ENCODE assay signal across 9 mouse cellular contexts in the genomic region with DNA sequence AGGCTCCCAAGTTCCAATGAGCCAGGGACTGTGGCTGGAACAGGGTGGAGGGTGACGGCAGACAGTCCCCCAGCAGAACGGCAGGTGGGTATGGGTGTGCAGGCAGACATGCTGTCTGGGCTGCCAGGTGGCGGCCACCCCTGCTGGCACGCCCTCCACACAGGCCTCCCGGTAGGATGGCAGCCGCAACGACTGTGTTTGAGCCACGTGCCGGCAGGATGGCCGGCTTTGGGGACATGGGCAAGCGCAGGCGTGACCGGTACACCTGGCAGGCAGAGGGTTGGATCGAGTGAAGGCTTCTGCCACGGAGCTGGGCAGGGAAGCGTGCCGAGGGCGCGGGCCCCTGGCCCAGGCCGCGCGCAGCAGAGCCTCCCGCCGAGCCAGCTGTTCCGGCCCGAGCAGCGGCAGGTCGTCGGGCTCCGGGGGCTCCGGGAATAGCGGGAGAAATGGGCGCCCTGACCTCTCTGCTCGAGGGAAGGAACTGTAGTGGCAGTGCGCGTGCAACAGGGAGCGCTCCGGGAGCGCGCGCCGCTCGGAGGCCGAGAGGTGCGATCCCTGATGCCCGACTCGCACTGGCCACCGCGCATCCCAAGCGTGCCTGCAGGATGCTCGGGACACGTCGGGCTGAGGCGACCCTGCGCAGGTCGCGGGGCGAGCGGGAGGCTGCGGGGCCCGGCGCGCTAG. TPM values are rescaled to one million over a fixed set of nuclear protein-coding genes. Genes with fewer than 3 reads are reported as not detected.
DNase-seq lines count a peak whose midpoint lies in the region; ATAC-seq and TF ChIP-seq lines count a peak whose summit lies in the region.
"Had no signal": no experiment of that assay in that cellular context is flagged by ENCODE, and none has a peak within 500 bp of the region (broad histone marks: within the 10 kb centered on the region; RNA-seq: fewer than 3 reads in every experiment).

No protein-coding gene starts in this region.

- H3K4me2 ChIP-seq in forebrain, embryonic 16.5 days (ENCODE audit: low read length) = peak overlapping the region; percentile 97
- H3K4me2 ChIP-seq in liver, embryonic 13.5 days = peak overlapping the region; percentile 57
- peak overlapping the region; percentile 64 for H3K4me2 ChIP-seq in stomach, postnatal 0 days (replicated peaks; ENCODE audit: low read depth)

- peaks cover 100% of the 10 kb centered on the region for H3K27me3 ChIP-seq in heart, embryonic 10.5 days (ENCODE audit: insufficient read depth, poor library complexity, severe bottlenecking)
- H3K27me3 ChIP-seq in forebrain, embryonic 16.5 days (replicated peaks; ENCODE audit: control insufficient read depth, insufficient read depth, low read length) = peaks cover 25% of the 10 kb centered on the region
- H3K27me3 ChIP-seq in liver, embryonic 13.5 days = peaks cover 88% of the 10 kb centered on the region
- peaks cover 14% of the 10 kb centered on the region; the same call in 1 of the 2 replicates for H3K27me3 ChIP-seq in stomach, postnatal 0 days (ENCODE audit: control insufficient read depth, insufficient read depth, low read length)

- 3% methylated on average over 63 of the region's 63 CpGs for WGBS in heart, embryonic 10.5 days
- WGBS in forebrain, embryonic 16.5 days = 1% methylated on average over 63 of the region's 63 CpGs
- WGBS in liver, embryonic 13.5 days (ENCODE audit: insufficient replicate concordance) = 4% methylated on average over 63 of the region's 63 CpGs
- 4% methylated on average over 55 of the region's 63 CpGs for WGBS in stomach, postnatal 0 days

- ATAC-seq in forebrain, embryonic 16.5 days = peak; percentile 36; the same call in 1 of the 2 replicates
- no peak for ATAC-seq in liver, embryonic 13.5 days (ENCODE audit: low read depth)
- ATAC-seq in stomach, postnatal 0 days (ENCODE audit: low FRiP score, low TSS enrichment) = no peak

- peaks cover 45% of the 10 kb centered on the region for H3K4me1 ChIP-seq in heart, embryonic 10.5 days
- peaks cover 33% of the 10 kb centered on the region for H3K4me1 ChIP-seq in forebrain, embryonic 16.5 days (replicated peaks; ENCODE audit: control insufficient read depth, insufficient read depth, low read length)
- H3K4me1 ChIP-seq in liver, embryonic 13.5 days (replicated peaks) = peaks cover 28% of the 10 kb centered on the region
- no peaks in the 10 kb centered on the region for H3K4me1 ChIP-seq in stomach, postnatal 0 days (replicated peaks; ENCODE audit: control insufficient read depth, insufficient read depth)

- no peak for DNase-seq in heart, embryonic 10.5 days (ENCODE audit: low spot score)
- no peak for DNase-seq in heart, adult 8-10 months (ENCODE audit: low spot score)
- DNase-seq in ZHBTc4 (ENCODE audit: low read depth, low spot score) = peak; percentile 59
- DNase-seq in liver, embryonic 13.5 days = no peak
- no peak for DNase-seq in stomach, postnatal 0 days (ENCODE audit: low spot score)
- DNase-seq in urinary bladder, postnatal 4 days (ENCODE audit: low spot score in 2 of 2) = no peak
- no peak for DNase-seq in gastrocnemius, postnatal 10 days

- peak overlapping the region; percentile 60 for H3K27ac ChIP-seq in heart, embryonic 10.5 days
- H3K27ac ChIP-seq in forebrain, embryonic 16.5 days (ENCODE audit: low read length) = no peak overlapping the region; the same call in 1 of the 2 replicates
- no peak overlapping the region for H3K27ac ChIP-seq in liver, embryonic 13.5 days
- H3K27ac ChIP-seq in stomach, postnatal 0 days (replicated peaks) = no peak overlapping the region

- no peaks in the 10 kb centered on the region for H3K9me3 ChIP-seq in heart, embryonic 10.5 days
- no peaks in the 10 kb centered on the region for H3K9me3 ChIP-seq in forebrain, embryonic 16.5 days (ENCODE audit: control insufficient read depth, low read length)
- no peaks in the 10 kb centered on the region for H3K9me3 ChIP-seq in liver, embryonic 13.5 days (replicated peaks)
- H3K9me3 ChIP-seq in stomach, postnatal 0 days (ENCODE audit: control insufficient read depth, low read length) = no peaks in the 10 kb centered on the region

- TF ChIP-seq EP300 in stomach, postnatal 0 days (optimal IDR thresholded peaks at IDR 0.05) = no peak

- peak overlapping the region; percentile 62 for H3K4me3 ChIP-seq in heart, embryonic 10.5 days
- peak overlapping the region; percentile 59 for H3K4me3 ChIP-seq in forebrain, embryonic 16.5 days (replicated peaks; ENCODE audit: low read length)
- H3K4me3 ChIP-seq in liver, embryonic 13.5 days (replicated peaks) = peak overlapping the region; percentile 41
- peak overlapping the region; percentile 44 for H3K4me3 ChIP-seq in stomach, postnatal 0 days (ENCODE audit: low read depth, low read length)

- peaks cover 7% of the 10 kb centered on the region; the same call in 1 of the 2 replicates for H3K36me3 ChIP-seq in heart, embryonic 10.5 days
- no peaks in the 10 kb centered on the region for H3K36me3 ChIP-seq in forebrain, embryonic 16.5 days (ENCODE audit: control insufficient read depth, insufficient read depth)
- no peaks in the 10 kb centered on the region for H3K36me3 ChIP-seq in liver, embryonic 13.5 days
- H3K36me3 ChIP-seq in stomach, postnatal 0 days (ENCODE audit: control insufficient read depth, insufficient read depth, low read length) = no peaks in the 10 kb centered on the region

- H3K9ac ChIP-seq in forebrain, embryonic 16.5 days (replicated peaks; ENCODE audit: low read depth, low read length) = peak overlapping the region; percentile 68
- no peak overlapping the region for H3K9ac ChIP-seq in liver, embryonic 13.5 days
- no peak overlapping the region for H3K9ac ChIP-seq in stomach, postnatal 0 days (ENCODE audit: low read length)

- TF ChIP-seq CTCF in stomach, postnatal 0 days (IDR thresholded peaks at IDR 0.05; ENCODE audit: low read depth) = peak; percentile 49

RNA-seq across cellular contexts. Expression of gene Grin2c, which starts 17.2 kb away (rescaled TPM):
- 0.23 and 0.65 TPM in 2 replicates for polyA plus RNA-seq in heart, embryonic 10.5 days (2016; fragmentation: Nextera tagmentation; extraction: Ambion mirVana)
- total RNA-seq in heart, adult 8-10 months (2022) = under 1 TPM; 0.09 to 0.65 (median 0.23) TPM
- polyA plus RNA-seq in forebrain, embryonic 16.5 days (2015; fragmentation: Nextera tagmentation; extraction: Ambion mirVana) = 0.29 and 0.37 TPM in 2 replicates
- 0.06 and 0.12 TPM in 2 replicates for polyA plus RNA-seq in liver, embryonic 13.5 days (2015; fragmentation: Nextera tagmentation; extraction: Ambion mirVana)
- not detected in 2 replicates for polyA plus RNA-seq in stomach, postnatal 0 days (2015; fragmentation: Nextera tagmentation; extraction: Ambion mirVana)
- under 1 TPM; 0.05 to 0.16 TPM for total RNA-seq in gastrocnemius, postnatal 10 days (2021)
- total RNA-seq: MEL had no signal

RNA-seq across cellular contexts. Expression of gene Fdxr, which starts 27.0 kb away (rescaled TPM):
- 14.3 and 16.5 TPM in 2 replicates for polyA plus RNA-seq in heart, embryonic 10.5 days (2016; fragmentation: Nextera tagmentation; extraction: Ambion mirVana)
- 1 to 10 TPM; 9.1 to 10.0 (median 9.6) TPM for total RNA-seq in heart, adult 8-10 months (2022)
- polyA plus RNA-seq in forebrain, embryonic 16.5 days (2015; fragmentation: Nextera tagmentation; extraction: Ambion mirVana) = 23.2 and 26.9 TPM in 2 replicates
- polyA plus RNA-seq in liver, embryonic 13.5 days (2015; fragmentation: Nextera tagmentation; extraction: Ambion mirVana) = 16.3 and 18.2 TPM in 2 replicates
- polyA plus RNA-seq in stomach, postnatal 0 days (2015; fragmentation: Nextera tagmentation; extraction: Ambion mirVana) = 6.7 and 7.3 TPM in 2 replicates
- 1 to 10 TPM; 5.0 to 5.7 TPM for total RNA-seq in gastrocnemius, postnatal 10 days (2021)

RNA-seq across cellular contexts. Expression of gene Fads6, which starts 47.6 kb away (rescaled TPM):
- 0.64 and 1.3 TPM in 2 replicates for polyA plus RNA-seq in heart, embryonic 10.5 days (2016; fragmentation: Nextera tagmentation; extraction: Ambion mirVana)
- 1 to 10 TPM; 2.0 to 3.5 (median 2.3) TPM for total RNA-seq in heart, adult 8-10 months (2022)
- polyA plus RNA-seq in forebrain, embryonic 16.5 days (2015; fragmentation: Nextera tagmentation; extraction: Ambion mirVana) = 0.27 and 0.76 TPM in 2 replicates
- polyA plus RNA-seq in liver, embryonic 13.5 days (2015; fragmentation: Nextera tagmentation; extraction: Ambion mirVana) = 2.0 and 2.2 TPM in 2 replicates
- polyA plus RNA-seq in stomach, postnatal 0 days (2015; fragmentation: Nextera tagmentation; extraction: Ambion mirVana) = 1.3 and 1.5 TPM in 2 replicates
- total RNA-seq in gastrocnemius, postnatal 10 days (2021) = 1 to 10 TPM in 1 of 2 experiments, under 1 TPM in 1; 0.86 to 1.1 TPM

RNA-seq across cellular contexts. Expression of gene Otop2, which starts 57.1 kb away (rescaled TPM):
- polyA plus RNA-seq in heart, embryonic 10.5 days (2016; fragmentation: Nextera tagmentation; extraction: Ambion mirVana) = not detected in 2 replicates
- not detected for total RNA-seq in heart, adult 8-10 months (2022)
- 0.24 TPM in 1 of 2 replicates, not detected in the other for polyA plus RNA-seq in forebrain, embryonic 16.5 days (2015; fragmentation: Nextera tagmentation; extraction: Ambion mirVana)
- not detected in 2 replicates for polyA plus RNA-seq in liver, embryonic 13.5 days (2015; fragmentation: Nextera tagmentation; extraction: Ambion mirVana)
- 4.2 and 4.7 TPM in 2 replicates for polyA plus RNA-seq in stomach, postnatal 0 days (2015; fragmentation: Nextera tagmentation; extraction: Ambion mirVana)
- total RNA-seq in gastrocnemius, postnatal 10 days (2021) = not detected
- total RNA-seq: MEL had no signal
